Mouse (Mus musculus) right cerebral cortex, postnatal 14 days (tissue): ENCODE measurements around the gene Cnp.
"Not testable (repeated sequence)": the region's sequence is repeated elsewhere in the genome, so short reads cannot be mapped to it uniquely, and the experiment has no call there.

Experiments
- DNase-seq: peaks from one replicate; pipeline ENCODE4 v3.0.0; 2022

Gene Cnp

GRCm38 (mm10) chr11:100574708-100575483 lies at the start of gene Cnp:
Cnp (plus strand) TSS chr11:100574904.
- peak; percentile 70 for DNase-seq

GRCm38 (mm10) chr11:100524987-100525630 lies 49.6 kb upstream of the Cnp start:
- DNase-seq, result no peak

GRCm38 (mm10) chr11:100526052-100526816 lies 48.5 kb upstream of the Cnp start:
- no peak for DNase-seq

GRCm38 (mm10) chr11:100527066-100527457 lies 47.6 kb upstream of the Cnp start:
- peak; percentile 54 for DNase-seq

GRCm38 (mm10) chr11:100527458-100528374 lies 47.0 kb upstream of the Cnp start, which contains the start of gene Acly:
Acly (minus strand) TSS chr11:100528000.
- peak; percentile 99 for DNase-seq

- no peak for DNase-seq
Measured at GRCm38 (mm10) chr11:100528375-100529165, 46.1 kb upstream of the Cnp start.

GRCm38 (mm10) chr11:100533871-100534270 lies 40.8 kb upstream of the Cnp start:
- no peak for DNase-seq

GRCm38 (mm10) chr11:100534411-100534810 lies 40.3 kb upstream of the Cnp start:
- not testable (repeated sequence) for DNase-seq

GRCm38 (mm10) chr11:100534821-100535220 lies 39.9 kb upstream of the Cnp start:
- not testable (repeated sequence) for DNase-seq

- no peak for DNase-seq
Measured at GRCm38 (mm10) chr11:100535996-100536395, 38.7 kb upstream of the Cnp start.

- no peak for DNase-seq
Measured at GRCm38 (mm10) chr11:100536466-100536865, 38.2 kb upstream of the Cnp start.

- no peak for DNase-seq
Measured at GRCm38 (mm10) chr11:100540966-100541365, 33.7 kb upstream of the Cnp start.

GRCm38 (mm10) chr11:100541577-100541976 lies 33.1 kb upstream of the Cnp start:
- no peak for DNase-seq

GRCm38 (mm10) chr11:100544832-100545745 lies 29.6 kb upstream of the Cnp start, which contains the start of gene Ttc25:
Ttc25 (plus strand) TSS chr11:100545607.
- peak; percentile 73 for DNase-seq

GRCm38 (mm10) chr11:100545746-100546085 lies 29.0 kb upstream of the Cnp start:
- no peak for DNase-seq

GRCm38 (mm10) chr11:100546955-100547354 lies 27.7 kb upstream of the Cnp start:
- no peak for DNase-seq

GRCm38 (mm10) chr11:100548141-100548540 lies 26.6 kb upstream of the Cnp start:
- no peak for DNase-seq

GRCm38 (mm10) chr11:100549466-100549865 lies 25.2 kb upstream of the Cnp start:
- no peak for DNase-seq

- no peak for DNase-seq
Measured at GRCm38 (mm10) chr11:100550101-100550500, 24.6 kb upstream of the Cnp start.

GRCm38 (mm10) chr11:100552842-100553241 lies 21.9 kb upstream of the Cnp start:
- DNase-seq, result no peak
